Mouse (Mus musculus): ENCODE results near the gene Akr1d1.

Gene Akr1d1

GRCm38 (mm10) chr6:37529940-37530339, at the start of gene Akr1d1:
Gene Akr1d1, plus strand, starts transcription at chr6:37530173.
- DNase-seq = no peak

GRCm38 (mm10) chr6:37481147-37481546, 48.8 kb upstream of the Akr1d1 start:
- DNase-seq = no peak

GRCm38 (mm10) chr6:37483262-37483661, 46.7 kb upstream of the Akr1d1 start:
- no peak for DNase-seq

- no peak for DNase-seq
Observed at GRCm38 (mm10) chr6:37484588-37485070, 45.3 kb upstream of the Akr1d1 start.

- DNase-seq = no peak
Observed at GRCm38 (mm10) chr6:37486502-37486901, 43.5 kb upstream of the Akr1d1 start.

- DNase-seq = no peak
Observed at GRCm38 (mm10) chr6:37492241-37492640, 37.7 kb upstream of the Akr1d1 start.

- no peak for DNase-seq
Observed at GRCm38 (mm10) chr6:37494957-37495356, 35.0 kb upstream of the Akr1d1 start.

DNA sequence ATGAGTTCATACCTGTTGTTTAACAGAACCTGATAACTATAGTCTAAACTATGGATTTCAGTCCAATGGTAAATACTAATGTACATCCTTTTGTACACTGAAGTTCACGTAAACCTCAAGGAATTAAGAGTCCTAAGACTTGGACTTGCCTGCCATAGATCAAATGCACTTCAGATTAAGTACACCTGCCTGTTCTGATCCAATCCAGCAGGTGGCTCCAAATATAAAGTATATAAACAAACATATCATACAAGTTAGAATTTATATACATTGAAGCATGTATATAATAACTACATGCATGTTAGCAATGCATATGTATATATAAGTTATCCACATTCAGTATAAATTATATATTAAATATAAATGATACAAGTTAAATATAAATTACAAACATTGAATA, 33.1 kb upstream of the Akr1d1 start:
- no peak for DNase-seq

DNA sequence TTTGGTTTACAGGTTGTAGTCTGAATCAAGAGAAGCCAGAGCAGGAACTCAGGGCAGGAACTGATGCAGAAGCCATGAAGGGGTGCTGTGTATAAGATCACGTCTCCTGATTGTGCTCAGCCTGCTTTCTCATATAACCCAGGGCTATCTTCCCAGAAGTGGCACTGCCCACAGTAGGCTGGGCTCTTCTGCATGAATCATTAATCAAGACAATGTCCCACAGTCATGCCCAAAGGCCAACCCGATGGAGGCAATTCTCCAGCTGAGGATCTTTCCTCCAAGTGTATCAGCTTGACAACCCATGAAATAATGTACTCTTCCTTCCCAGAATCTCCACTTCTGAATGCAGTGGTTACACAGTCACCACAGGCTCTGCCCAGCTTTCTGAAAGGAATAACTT, 24.4 kb upstream of the Akr1d1 start:
- no peak for DNase-seq

GRCm38 (mm10) chr6:37506909-37507515, 23.0 kb upstream of the Akr1d1 start:
- no peak for DNase-seq

DNA sequence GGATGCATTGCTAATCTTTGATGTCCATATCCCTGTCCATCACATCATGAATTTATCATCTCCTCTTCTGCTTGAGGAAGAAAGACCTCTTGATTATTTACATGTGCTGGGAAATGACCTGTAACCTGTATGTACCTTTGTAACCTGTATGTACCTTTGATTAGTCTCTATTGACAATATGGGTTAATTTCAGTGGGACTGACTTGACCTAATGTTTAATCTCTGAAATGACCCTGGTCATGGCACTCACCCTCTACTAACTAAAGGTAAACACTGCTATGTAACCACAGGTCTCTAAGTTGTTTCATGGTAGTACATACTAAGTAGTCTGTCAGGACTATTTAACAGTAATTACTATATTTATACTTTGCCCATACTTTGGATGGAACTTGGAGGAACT, 19.2 kb upstream of the Akr1d1 start:
- DNase-seq = no peak

DNA sequence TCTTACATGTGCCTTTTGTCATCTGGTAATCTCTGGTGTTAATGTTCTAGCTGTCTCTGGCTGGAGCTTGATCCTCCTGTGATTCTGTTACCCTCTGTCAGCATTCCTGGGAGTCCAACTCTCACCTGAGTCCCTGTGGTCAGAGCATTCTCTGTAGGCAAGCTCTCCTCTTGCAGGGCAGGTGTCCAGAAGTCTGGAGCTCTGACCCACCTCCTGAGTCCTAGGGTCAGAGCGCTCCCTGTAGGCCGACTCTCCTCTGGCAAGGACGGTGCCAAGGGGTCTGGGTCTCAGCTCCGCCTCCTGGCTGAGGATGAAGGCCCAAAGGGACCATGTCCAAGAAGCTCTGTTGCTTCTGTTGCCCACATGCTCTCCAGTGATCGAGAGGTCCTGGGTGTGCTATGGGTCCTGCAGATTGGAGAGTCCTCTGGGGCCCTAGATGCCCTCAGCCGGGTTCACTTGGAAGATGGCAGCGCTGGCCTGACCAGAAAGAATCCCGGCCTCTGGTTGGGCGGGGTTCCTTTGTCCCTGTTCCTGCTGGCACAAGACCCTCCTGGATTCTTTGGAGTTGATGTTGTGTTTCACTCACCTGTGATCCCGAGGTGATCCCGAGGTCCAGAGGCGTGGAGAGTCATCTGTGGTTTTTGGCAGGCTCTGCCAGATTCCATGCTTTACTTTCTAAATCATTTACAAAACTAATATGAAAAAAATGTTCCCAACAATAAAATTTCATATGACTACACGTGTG, 9.2 kb upstream of the Akr1d1 start:
- DNase-seq = peak; percentile 59

DNA sequence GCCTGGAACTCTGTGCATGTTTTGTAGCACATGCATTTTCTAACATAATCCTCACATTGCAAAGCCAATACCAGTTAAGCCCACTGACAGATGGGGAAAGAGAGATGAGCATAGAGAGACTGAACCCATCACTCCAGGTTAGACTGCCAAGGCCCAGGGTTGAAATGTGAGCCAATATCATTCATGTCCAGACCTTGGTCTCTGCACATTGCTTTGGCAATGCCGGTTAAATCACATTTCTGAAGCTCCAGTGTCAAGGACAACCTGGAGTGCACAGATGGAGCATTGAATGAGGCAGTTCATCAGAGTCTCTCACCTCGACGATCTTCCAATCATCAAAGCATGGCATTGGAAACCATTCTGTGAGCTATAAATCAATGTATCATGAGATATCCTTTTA, 2.1 kb downstream of the Akr1d1 start:
- DNase-seq = no peak

GRCm38 (mm10) chr6:37536831-37537230, 6.9 kb downstream of the Akr1d1 start:
- DNase-seq = no peak

DNA sequence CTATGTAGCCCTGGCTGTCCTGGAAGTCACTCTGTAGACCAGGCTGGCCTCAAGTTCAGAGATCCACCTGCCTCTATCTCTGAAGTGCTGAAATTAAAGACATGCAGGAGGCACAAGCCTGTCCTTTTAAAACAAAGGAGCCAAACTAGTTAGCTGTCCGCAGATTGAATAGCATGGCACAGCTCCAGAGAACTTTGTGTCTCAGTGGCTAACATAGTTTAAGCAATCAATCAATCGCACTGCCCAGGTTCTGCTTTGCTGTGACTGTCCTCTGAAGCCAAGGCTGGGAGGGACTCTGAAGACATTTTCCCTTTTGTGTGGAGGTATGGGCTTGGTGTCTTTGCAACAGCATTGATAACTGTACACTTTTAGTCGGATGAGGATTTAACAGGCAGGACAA, 7.8 kb downstream of the Akr1d1 start:
- no peak for DNase-seq

GRCm38 (mm10) chr6:37538792-37539191, 8.8 kb downstream of the Akr1d1 start:
- DNase-seq = no peak

DNA sequence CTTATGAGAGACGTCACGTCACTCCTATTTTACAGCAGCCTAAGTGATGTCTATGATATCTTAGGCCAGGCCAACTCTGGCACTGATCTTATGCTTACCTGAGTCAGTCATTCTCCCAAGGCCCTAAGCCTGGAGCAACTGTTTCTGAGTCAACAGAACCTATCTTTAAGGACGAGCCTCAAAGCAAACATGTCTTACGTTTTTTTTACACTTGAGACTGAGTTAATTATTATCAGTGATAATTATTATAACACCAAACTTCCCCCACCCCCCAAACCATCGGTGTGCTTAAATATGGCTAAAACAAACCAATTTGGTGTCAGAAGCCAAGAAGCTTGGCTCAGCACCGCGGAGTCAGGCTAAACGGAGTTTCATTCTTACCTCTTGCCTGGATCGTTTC, 9.4 kb downstream of the Akr1d1 start:
- no peak for DNase-seq

- peak; percentile 54 for DNase-seq
Observed at GRCm38 (mm10) chr6:37540113-37540512, 10.1 kb downstream of the Akr1d1 start.

GRCm38 (mm10) chr6:37541171-37541570, 11.2 kb downstream of the Akr1d1 start:
- peak; percentile 26 for DNase-seq

DNA sequence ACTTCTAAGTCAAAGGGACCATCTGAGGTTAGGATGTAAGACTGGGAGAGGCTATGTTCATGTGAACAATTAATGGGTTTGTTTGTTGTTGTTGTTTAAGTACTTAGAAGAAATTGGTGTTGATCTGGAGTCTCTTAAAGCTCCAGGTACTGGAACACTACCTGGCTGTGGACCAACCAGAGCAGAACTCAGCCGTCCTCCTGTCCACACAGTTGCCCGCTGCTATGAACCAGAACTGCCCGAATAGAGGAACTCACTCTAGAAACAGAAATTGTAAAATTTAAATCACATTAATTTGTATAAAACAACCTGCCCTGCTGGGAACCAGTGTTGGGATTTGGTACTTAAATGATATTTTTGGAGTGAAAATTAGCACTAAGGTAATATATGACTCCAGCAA, 12.2 kb downstream of the Akr1d1 start:
- DNase-seq = no peak

DNA sequence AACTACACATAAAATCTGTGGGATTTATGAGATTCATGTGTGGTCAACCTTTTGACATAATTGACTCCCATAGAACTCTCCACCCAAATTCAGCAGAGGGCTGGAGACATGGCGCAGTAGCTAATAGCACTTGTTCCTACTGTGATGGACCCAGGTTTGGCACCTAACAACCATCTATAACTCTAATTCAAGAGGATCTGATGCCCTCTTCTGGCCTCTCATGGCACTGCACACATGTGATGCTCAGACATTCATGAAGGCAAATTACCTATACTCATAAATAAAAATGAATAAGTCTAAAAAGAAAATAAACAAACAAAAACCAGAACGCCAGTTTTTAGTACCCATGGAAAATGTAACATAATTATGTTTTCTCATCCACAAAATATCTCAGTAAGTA, 22.8 kb downstream of the Akr1d1 start:
- peak; percentile 63 for DNase-seq

DNA sequence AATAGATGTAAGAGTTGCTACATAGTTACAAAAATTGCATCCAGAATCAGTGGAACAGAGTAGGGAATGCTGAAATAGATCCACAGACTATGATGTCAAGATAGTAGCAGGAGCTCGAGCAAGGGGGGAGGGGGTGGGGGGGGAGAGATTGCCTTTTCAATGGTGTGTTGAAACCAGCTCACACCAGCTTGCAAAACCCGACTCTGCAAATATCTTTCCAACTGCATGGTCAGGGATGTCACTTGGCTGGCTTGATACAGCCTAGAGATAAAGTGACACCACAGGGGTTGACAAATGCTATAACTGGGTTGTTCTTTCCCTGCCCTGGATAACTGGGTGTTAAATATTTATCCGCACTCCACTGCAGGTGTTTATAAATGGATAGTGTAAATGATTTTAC, 24.0 kb downstream of the Akr1d1 start:
- DNase-seq = no peak

DNA sequence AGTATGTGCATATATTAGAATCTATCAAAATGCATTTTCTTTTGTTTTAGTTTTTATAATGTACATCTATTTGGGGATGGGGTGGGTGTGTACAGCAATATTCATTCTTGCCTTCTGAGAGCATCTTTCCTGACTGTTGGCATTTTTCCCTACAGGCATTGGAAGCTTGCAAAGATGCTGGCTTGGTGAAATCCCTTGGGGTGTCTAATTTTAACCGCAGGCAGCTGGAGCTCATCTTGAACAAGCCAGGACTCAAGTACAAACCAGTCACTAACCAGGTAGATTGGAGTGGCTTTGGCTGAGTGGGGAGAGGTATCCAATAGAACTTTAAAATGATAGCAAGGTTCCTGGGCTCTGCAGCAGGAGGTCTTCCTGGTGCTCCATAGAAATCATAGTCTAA, 24.4 kb downstream of the Akr1d1 start:
- no peak for DNase-seq

DNA sequence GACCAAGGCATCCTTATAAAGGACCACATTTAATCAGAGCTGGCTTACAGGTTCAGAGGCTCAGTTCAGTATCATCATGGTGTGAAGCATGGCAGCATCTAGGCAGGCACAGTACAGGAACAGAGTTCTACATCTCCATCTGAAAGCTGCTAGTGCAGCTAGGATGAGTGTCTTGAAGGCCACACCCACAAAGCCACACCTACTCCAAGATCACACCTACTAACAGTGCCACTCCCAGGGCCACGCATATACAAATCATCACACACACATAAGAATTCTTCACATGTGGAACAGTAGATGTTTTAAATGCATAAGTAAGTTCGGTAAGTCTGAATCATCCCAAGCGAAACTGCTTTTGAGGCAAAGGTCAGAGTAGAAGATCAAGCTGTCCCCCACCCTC, 33.9 kb downstream of the Akr1d1 start:
- DNase-seq = no peak

DNA sequence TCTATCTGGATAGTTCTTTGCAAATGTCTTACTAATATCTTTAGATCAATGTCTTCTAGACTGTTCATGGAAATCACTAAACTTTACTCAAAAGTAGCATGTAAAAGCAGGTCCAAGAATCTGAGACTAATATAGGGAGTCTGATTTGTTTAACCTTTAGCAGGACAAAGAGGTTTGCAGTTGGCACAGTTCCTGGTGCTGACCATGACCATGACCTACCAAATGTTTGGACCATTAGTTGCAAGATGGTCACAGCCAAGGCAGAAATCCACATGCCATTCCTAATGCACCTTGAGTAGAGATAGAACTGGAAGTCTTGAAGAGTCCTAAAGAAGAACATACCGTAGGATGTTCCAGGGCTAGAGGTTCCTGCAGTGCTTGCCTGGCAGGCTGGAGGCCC, 37.4 kb downstream of the Akr1d1 start:
- no peak for DNase-seq
